Mouse (Mus musculus): ENCODE data around the gene Rps3.

Gene Rps3

DNA sequence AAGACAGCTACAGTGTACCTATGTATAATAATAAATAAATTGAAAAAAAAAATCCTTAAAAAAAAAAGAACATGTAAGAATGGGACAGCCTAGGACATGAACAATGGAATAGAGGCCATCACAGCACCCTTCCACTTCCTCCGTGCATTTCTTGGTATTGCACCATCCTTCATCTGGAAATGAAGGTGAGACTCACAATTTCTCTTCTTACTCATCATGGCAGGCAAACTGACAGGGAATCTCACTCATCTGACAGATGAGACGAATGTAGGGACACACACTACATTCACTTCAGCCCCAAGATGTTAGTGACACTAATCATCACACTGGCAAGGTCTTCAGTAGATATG, 8.0 kb downstream of the Rps3 start:
- no peak for DNase-seq

GRCm38 (mm10) chr7:99474836-99475561, 8.5 kb downstream of the Rps3 start:
- DNase-seq: peak; percentile 82

DNA sequence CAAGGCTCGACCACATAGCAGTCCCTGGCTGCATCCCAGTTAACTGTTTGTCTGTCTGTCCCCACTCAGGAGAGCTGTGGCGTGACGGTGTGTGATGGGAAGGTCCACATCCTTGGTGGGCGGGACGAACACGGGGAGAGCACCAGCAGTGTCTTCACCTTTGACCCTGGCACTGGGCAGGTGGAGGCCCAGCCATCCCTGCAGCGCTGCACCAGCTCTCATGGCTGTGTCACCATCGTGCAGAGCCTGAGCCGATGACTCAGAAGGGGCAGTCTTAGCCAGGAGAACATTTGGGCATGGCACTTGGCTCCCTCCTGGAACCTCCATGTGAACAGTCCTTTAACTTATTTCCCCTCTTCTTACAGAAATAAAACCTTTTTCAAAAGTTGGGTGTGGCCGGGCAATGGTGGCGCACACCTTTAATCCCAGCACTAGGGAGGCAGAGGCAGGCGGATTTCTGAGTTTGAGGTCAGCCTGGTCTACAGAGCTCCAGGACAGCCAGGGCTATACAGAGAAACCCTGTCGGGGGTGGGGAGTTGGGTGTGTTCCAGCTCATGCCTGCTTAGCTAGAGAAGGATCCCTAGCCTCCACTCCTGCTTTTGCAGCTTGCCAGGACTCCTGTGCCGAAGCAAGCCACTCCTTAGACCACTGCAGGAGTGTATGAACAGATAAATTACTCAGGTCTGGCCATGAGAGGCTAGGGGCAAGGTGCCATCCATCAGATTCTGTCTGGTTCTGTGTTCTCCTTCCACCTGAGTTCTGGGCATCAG, 9.7 kb downstream of the Rps3 start:
- no peak for DNase-seq

DNA sequence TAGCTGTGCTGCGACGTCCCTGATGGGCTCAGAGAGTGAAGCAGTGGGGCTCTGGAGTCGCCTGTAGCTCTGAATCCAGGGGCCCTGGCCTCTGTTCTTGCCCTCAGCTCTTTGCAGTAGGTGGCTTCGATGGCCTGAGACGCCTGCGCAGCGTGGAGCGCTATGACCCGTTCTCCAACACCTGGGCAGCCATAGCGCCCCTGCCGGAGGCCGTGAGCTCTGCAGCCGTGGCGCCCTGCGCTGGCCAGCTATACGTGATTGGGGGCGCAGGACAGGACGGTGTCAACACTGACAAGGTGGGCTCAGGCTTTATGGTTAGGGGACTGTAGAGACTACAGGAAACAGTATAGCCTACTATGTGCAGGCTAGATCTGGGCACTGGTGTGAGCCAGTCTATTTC, 12.0 kb downstream of the Rps3 start:
- DNase-seq: no peak

GRCm38 (mm10) chr7:99469680-99470405, 13.7 kb downstream of the Rps3 start:
- DNase-seq: no peak

GRCm38 (mm10) chr7:99468283-99469132, 15.0 kb downstream of the Rps3 start:
- peak; percentile 88 for DNase-seq

- DNase-seq: no peak
These were observed 15.6 kb downstream of the Rps3 start for GRCm38 (mm10) chr7:99467916-99468282.

GRCm38 (mm10) chr7:99465811-99466210, 17.7 kb downstream of the Rps3 start, which contains the start of gene Klhl35:
Klhl35 (plus strand) TSS chr7:99466004.
- DNase-seq: peak; percentile 62

- no peak for DNase-seq
These were observed 20.4 kb downstream of the Rps3 start for GRCm38 (mm10) chr7:99463120-99463519.

DNA sequence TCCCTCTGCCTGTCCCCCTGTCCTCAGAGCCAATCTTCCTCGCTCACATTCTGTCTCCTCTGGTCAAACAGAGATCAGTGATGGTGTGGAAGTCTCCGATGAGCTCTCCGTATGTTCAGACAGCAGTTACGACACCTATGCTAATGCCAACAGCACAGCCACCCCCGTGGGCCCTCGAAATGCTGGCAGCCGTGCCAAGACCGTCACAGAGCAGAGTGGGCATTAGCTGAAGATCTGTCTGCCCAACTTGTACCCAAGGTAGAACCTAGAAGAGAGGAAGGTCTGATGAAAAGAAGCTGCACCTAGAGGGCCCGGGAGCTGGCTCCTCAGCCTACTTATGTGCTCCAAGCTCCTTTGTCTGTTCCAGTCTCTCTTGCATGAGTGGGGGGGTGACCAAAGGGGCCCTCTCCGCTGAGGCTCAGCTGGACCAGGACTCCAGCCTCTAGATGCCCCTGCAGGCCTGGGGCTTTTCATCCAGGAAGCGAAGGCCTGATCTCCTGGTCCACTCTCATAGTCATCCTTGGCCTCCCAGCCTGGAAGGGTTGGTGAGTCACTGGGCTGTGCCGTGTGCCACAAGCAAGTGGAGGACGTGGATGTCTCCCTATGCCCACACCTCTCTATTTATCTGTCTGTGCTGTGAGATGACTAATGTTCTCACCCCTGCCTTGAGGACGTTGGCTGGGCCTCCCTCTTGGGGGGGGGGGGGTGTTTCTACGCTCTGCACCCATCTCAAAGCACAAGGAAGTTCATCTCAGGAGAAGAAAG, 23.5 kb downstream of the Rps3 start:
- DNase-seq: no peak

DNA sequence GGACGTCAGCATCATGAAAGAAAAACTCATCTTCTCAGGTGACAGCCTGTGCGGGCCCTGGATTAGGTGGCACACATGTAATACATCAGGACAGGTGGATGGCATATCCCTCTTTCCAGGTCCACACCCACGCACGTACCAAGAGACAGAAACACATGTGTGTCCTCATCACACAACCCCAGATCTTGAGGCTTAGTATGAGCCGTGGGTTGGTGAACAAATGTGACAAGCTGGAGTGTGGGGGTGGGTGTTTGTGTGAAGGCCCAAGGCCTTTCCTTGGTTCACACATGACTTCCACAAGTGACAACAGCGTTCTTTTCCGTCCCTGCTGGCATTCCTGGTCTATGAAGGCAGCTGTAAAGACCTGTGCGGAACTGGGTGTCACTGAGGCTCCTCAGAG, 24.7 kb downstream of the Rps3 start:
- no peak for DNase-seq

- DNase-seq: no peak
These were observed 29.5 kb downstream of the Rps3 start for GRCm38 (mm10) chr7:99454044-99454443.

- no peak for DNase-seq
These were observed 30.7 kb downstream of the Rps3 start for GRCm38 (mm10) chr7:99452859-99453258.

DNA sequence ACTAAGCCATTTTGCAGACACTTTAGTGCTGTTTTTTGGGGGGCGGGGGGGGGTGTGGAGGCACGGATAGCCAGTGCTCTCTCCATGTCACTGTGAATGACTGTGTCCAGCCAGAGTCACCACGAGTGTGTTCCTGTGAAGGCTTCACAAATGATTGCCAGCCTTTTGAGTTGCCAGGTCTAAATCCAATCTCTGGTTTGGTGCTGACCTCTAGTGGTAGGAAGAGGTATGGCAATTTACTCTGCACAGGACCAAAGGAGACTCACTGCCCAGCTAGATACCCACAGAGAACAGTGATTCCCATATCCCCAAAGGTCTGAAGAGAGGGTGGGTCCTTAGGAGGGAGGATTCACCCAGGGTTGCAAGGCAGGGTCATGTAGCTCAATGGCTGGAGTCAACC, 32.8 kb downstream of the Rps3 start:
- peak; percentile 91 for DNase-seq

DNA sequence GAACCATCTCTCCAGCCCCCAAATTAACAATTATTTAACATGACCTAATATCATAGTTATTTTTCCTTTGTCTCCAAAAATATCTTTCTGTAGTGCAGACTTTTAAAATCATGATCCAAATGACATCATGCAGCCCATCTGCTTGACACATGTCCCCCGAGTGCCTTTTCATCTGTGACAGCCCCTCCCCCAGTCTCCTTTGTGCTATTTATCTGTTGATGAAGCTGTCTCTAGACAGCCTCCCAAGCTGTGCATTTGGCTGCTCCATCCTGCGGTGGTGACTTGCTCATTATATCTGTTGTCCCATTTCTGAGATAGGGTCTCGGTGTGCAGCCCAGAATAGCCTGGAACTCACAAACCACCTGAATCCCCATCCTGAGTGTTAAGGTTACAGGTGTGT, 33.8 kb downstream of the Rps3 start:
- peak; percentile 71 for DNase-seq

DNA sequence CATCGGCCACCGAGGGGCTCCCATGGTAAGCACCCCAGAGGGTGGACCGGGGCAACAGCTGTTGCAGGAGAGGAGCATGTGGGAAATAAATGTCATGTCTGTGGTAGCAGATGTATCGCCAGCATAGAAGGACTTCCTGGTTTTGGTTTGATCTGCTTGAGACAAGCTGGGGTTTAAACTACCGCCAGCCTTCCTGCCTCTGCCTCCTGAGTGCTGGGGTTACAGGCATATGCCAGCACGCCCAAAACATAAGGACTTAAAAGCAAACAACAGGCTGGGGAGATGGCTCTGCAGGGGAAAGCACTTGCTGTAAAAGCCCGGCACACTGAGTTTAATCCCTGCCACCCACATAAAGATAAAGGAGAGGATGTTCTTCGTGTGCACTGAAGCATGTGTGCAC, 34.5 kb downstream of the Rps3 start:
- DNase-seq: peak; percentile 59

- DNase-seq: no peak
These were observed 34.9 kb downstream of the Rps3 start for GRCm38 (mm10) chr7:99448619-99449018.

- no peak for DNase-seq
These were observed 36.2 kb downstream of the Rps3 start for GRCm38 (mm10) chr7:99447323-99447722.

DNA sequence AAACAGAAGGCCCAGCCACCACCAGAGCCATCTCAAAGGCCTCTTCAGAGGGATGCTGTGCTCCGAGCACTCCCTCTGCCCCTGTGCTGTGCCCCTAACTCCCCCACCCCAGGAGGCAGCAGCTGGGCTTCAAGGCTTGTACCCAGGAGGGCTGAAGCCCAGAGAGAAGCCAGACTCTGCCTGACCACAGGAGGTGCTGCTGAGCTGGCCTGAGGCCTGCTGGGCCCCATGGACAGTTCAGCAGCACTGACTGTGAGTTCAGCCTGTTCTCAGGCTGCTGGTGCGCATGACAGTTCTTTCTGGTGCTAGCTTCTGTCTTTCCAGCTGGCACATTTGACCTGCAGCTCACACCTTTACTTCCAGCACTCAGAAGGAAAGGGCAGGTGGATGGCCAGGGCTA, 37.7 kb downstream of the Rps3 start:
- peak; percentile 71 for DNase-seq

DNA sequence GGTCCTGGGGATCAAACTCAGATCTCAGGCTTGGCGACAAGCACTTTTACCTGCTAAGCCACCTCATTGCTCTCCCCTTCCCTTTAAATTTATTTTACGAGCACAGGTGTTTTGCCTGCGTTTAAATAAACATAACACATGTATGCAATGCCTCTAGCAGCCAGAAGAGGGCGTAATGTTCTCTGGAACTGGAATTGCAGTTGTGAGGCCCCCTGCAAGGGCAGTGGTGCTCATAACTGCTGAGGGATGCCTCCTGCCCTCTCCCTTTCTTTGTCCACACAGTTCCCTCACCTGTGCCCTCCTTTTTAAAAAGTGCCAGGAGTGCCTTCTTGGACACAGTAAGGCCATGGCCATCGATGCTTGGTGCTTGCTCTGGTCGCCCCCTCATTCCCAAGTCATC, 39.5 kb downstream of the Rps3 start:
- DNase-seq: no peak

DNA sequence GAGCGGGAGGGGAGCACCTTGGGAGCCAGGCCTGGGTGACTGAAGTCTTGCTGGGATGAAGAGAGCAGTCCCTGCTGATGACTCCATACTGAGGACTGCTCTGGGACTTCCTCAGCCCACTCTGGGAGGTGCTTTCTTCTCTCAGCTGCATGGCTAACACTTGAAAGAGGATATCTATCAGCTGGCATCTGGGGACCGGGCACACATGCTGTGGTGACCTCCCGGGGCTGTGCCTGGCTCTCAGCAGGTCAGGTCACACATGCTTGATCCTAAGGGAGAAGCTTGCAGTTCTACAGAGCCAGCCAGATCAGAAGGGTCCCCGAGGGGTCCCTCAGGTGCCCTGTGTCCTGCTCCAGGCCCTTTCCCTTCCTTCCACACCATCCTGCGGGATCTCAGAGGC, 40.4 kb downstream of the Rps3 start:
- DNase-seq: no peak

DNA sequence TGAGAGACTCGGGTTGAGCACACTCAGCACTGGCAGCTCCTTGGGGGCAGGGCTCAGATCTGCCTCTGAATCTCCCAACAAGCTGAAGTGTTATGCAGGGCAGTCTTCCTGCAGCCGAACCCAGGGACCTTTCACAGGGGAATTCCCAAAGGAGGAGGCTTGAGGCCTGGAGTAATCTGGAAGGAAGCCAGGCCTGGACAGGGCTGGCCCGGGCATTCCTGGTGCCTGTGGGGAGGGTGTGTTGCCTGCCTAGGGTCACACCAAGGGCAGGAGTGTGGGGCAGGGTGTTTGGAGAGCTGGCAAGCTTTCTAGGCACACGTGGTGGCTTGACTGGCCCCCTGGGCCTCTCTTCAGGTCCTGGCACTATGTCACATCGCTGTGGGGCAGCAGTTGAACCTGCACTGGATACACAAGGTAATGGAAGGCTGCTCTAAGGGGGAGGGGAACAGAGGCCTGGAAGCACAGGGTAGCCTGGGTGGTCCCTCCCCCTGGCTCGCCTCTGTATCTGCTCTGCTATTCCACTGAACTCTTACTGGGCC, 41.9 kb downstream of the Rps3 start:
- peak; percentile 73 for DNase-seq
